ENCODE assay signal across 23 mouse cellular contexts in the genomic region with DNA sequence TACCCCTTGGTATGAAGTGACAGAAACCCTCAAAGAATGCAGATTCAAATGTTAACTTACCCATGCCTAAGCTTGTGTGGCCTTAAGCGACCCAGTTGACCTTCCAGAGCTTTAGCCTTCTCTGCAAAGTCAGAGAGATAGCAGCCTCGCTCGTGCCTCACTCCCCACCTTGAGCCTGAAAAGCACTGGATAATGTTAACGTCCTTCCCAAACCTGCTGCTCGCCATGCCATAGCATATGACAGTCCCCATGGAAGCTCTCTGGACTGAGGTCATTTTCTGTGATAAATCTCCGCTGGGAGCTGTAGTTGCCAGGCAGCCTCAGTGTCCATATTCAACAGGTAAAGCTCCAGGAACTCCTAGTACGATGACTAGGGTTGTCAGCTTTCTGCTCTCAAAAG.
DNase-seq lines count a peak whose midpoint lies in the region; ATAC-seq and TF ChIP-seq lines count a peak whose summit lies in the region.
"Had no signal": no experiment of that assay in that cellular context is flagged by ENCODE, and none has a peak within 500 bp of the region (broad histone marks: within the 10 kb centered on the region; RNA-seq: fewer than 3 reads in every experiment).

No protein-coding gene starts in this region.

- no peaks in the 10 kb centered on the region for H3K36me3 ChIP-seq in heart, postnatal 0 days (replicated peaks; ENCODE audit: control insufficient read depth, insufficient read depth, low read length)
- H3K36me3 ChIP-seq in intestine, embryonic 15.5 days = no peaks in the 10 kb centered on the region
- H3K36me3 ChIP-seq in intestine, embryonic 16.5 days (ENCODE audit: control insufficient read depth, insufficient read depth, low read length) = no peaks in the 10 kb centered on the region
- H3K36me3 ChIP-seq: embryonic facial prominence, embryonic 10.5 days; embryonic facial prominence, embryonic 12.5 days; G1E had no signal

- no peak overlapping the region for H3K4me2 ChIP-seq in heart, postnatal 0 days (ENCODE audit: low read depth, low read length)
- H3K4me2 ChIP-seq in intestine, embryonic 15.5 days (replicated peaks) = no peak overlapping the region
- H3K4me2 ChIP-seq in intestine, embryonic 16.5 days (ENCODE audit: low read depth, low read length) = no peak overlapping the region
- H3K4me2 ChIP-seq: embryonic facial prominence, embryonic 12.5 days; forebrain, embryonic 13.5 days had no signal

- intact Hi-C loops in heart, postnatal 14 days (cut with DNase I) = loop anchor here (2.0 kb wide), 1 partner anchor 18 kb away; no protein-coding TSS in a partner anchor
- intact Hi-C loops in heart, postnatal 36 days (cut with DNase I) = no loop called here

- H3K9ac ChIP-seq in heart, postnatal 0 days (replicated peaks; ENCODE audit: low read depth, low read length) = no peak overlapping the region
- no peak overlapping the region for H3K9ac ChIP-seq in intestine, embryonic 15.5 days
- no peak overlapping the region for H3K9ac ChIP-seq in intestine, embryonic 16.5 days (ENCODE audit: low read depth, low read length)
- H3K9ac ChIP-seq: embryonic facial prominence, embryonic 12.5 days; forebrain, embryonic 13.5 days had no signal

- H3K27me3 ChIP-seq in heart, postnatal 0 days (ENCODE audit: control insufficient read depth, insufficient read depth, low read length) = no peaks in the 10 kb centered on the region
- H3K27me3 ChIP-seq in intestine, embryonic 15.5 days (replicated peaks) = no peaks in the 10 kb centered on the region
- no peaks in the 10 kb centered on the region for H3K27me3 ChIP-seq in intestine, embryonic 16.5 days (replicated peaks; ENCODE audit: control insufficient read depth, insufficient read depth, low read length)
- H3K27me3 ChIP-seq: CH12.LX; embryonic facial prominence, embryonic 12.5 days; forebrain, embryonic 13.5 days; Patski had no signal

- TF ChIP-seq CTCF in heart, postnatal 0 days (IDR thresholded peaks at IDR 0.05; ENCODE audit: low read depth) = no peak

- H3K4me1 ChIP-seq in heart, postnatal 0 days (ENCODE audit: control insufficient read depth, insufficient read depth) = no peaks in the 10 kb centered on the region
- 0 out of 2 replicates have a peak, but pooled peaks cover 5% of the 10 kb centered on the region for H3K4me1 ChIP-seq in intestine, embryonic 15.5 days (replicated peaks)
- H3K4me1 ChIP-seq in intestine, embryonic 16.5 days (ENCODE audit: control insufficient read depth, insufficient read depth, low read length) = no peaks in the 10 kb centered on the region
- H3K4me1 ChIP-seq: forebrain, embryonic 13.5 days had no signal

- ATAC-seq in heart, postnatal 0 days (ENCODE audit: insufficient read depth, low read depth) = peak; percentile 64
- peak; percentile 34; the same call in 1 of the 2 replicates for ATAC-seq in intestine, embryonic 15.5 days
- ATAC-seq in intestine, embryonic 16.5 days = no peak
- ATAC-seq: activated CD4-positive, CD25-positive, alpha-beta regulatory T cell, adult 4 months; CD4-positive, CD25-positive, alpha-beta regulatory T cell, adult 4 months; forebrain, embryonic 13.5 days; Patski had no signal

- no peak overlapping the region for H3K27ac ChIP-seq in heart, postnatal 0 days (ENCODE audit: low read depth)
- H3K27ac ChIP-seq in intestine, embryonic 15.5 days = no peak overlapping the region
- no peak overlapping the region; the same call in 1 of the 2 replicates for H3K27ac ChIP-seq in intestine, embryonic 16.5 days (ENCODE audit: low read length)
- H3K27ac ChIP-seq: embryonic facial prominence, embryonic 10.5 days; embryonic facial prominence, embryonic 12.5 days; forebrain, embryonic 13.5 days had no signal

- H3K9me3 ChIP-seq in heart, postnatal 0 days (replicated peaks; ENCODE audit: control insufficient read depth, low read length) = no peaks in the 10 kb centered on the region
- no peaks in the 10 kb centered on the region for H3K9me3 ChIP-seq in intestine, embryonic 15.5 days
- H3K9me3 ChIP-seq in intestine, embryonic 16.5 days (ENCODE audit: control insufficient read depth, low read length) = no peaks in the 10 kb centered on the region
- H3K9me3 ChIP-seq: embryonic facial prominence, embryonic 10.5 days; embryonic facial prominence, embryonic 12.5 days; forebrain, embryonic 13.5 days; G1E had no signal

- 43% methylated on average over 7 of the region's 7 CpGs for WGBS in heart, postnatal 0 days
- WGBS in intestine, embryonic 15.5 days = 69% methylated on average over 7 of the region's 7 CpGs
- 70% methylated on average over 7 of the region's 7 CpGs for WGBS in intestine, embryonic 16.5 days

- DNase-seq in heart, adult 11 months = peak; percentile 86
- DNase-seq in heart, postnatal 14 days = no peak
- DNase-seq in heart, postnatal 0 days (ENCODE audit: low spot score) = no peak
- no peak for DNase-seq in heart, postnatal 36 days
- DNase-seq in gastrocnemius, postnatal 4 days (ENCODE audit: low spot score in 2 of 2) = no peak
- DNase-seq: adrenal gland, adult 8-10 months; adrenal gland, postnatal 14 days; adrenal gland, postnatal 36 days; cerebellum, adult 11-12 months; cerebellum, adult 2 months; cerebellum, adult 9-10 months; cerebellum, postnatal 10 days; cerebellum, postnatal 25 days had no signal

- H3K4me3 ChIP-seq in heart, postnatal 0 days (ENCODE audit: low read depth, low read length) = no peak overlapping the region
- no peak overlapping the region for H3K4me3 ChIP-seq in intestine, embryonic 15.5 days (replicated peaks)
- H3K4me3 ChIP-seq in intestine, embryonic 16.5 days (ENCODE audit: low read length) = no peak overlapping the region
- H3K4me3 ChIP-seq: embryonic facial prominence, embryonic 10.5 days; embryonic facial prominence, embryonic 12.5 days; forebrain, embryonic 13.5 days had no signal

- TF ChIP-seq EP300 in heart, postnatal 0 days (IDR thresholded peaks at IDR 0.05; ENCODE audit: low read depth) = no peak
